Mouse (Mus musculus): ENCODE measurements at regions not wholly inside any gene's neighbourhood (a gene's known extent, or its start where the extent isn't known, plus 50 kb on each side); places are given as distances from the start of the nearest gene placed in this dataset.

DNA sequence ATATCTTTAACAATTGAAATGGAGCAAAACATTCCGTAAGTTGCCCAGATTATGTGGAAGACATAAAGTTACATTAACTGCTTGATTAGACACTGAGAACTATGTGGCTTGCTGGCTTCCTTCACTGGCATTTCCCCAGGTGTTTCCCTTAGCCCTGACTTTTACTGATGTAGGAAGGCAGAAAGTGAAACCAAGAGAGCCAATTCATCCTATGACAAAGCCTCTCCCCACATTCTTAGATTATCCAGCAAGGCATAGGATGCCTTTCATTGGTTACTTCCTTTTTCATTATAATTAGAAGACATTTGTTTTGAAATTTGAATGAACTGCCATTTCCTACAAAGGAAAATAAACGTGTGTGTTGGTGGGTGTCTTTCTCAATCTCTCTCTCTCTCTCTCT is 72.1 kb downstream of the Cdc42ep3 start:
- H3K36me3 ChIP-seq, result no peaks in the 10 kb centered on the region
- WGBS, result 78% methylated on average over 2 of the region's 2 CpGs
- H3K4me1 ChIP-seq (replicated peaks), result peaks cover 10% of the 10 kb centered on the region
- no peaks in the 10 kb centered on the region for H3K9me3 ChIP-seq
- no peaks in the 10 kb centered on the region for H3K27me3 ChIP-seq (ENCODE audit: insufficient read depth, poor library complexity, severe bottlenecking)
- no peak overlapping the region for H3K4me3 ChIP-seq
- H3K27ac ChIP-seq, result no peak overlapping the region
- DNase-seq (ENCODE audit: low spot score), result no peak

- H3K4me1 ChIP-seq (replicated peaks), result no peaks in the 10 kb centered on the region
- 86% methylated on average over 8 of the region's 8 CpGs for WGBS
- H3K27ac ChIP-seq, result no peak overlapping the region
- H3K4me3 ChIP-seq, result no peak overlapping the region
- H3K27me3 ChIP-seq (ENCODE audit: insufficient read depth, poor library complexity, severe bottlenecking), result no peaks in the 10 kb centered on the region
- no peaks in the 10 kb centered on the region for H3K36me3 ChIP-seq
- no peaks in the 10 kb centered on the region for H3K9me3 ChIP-seq
- no peak for DNase-seq (ENCODE audit: low spot score)
Measured at GRCm38 (mm10) chr17:79273551-79273950, 81.3 kb downstream of the Cdc42ep3 start.

DNA sequence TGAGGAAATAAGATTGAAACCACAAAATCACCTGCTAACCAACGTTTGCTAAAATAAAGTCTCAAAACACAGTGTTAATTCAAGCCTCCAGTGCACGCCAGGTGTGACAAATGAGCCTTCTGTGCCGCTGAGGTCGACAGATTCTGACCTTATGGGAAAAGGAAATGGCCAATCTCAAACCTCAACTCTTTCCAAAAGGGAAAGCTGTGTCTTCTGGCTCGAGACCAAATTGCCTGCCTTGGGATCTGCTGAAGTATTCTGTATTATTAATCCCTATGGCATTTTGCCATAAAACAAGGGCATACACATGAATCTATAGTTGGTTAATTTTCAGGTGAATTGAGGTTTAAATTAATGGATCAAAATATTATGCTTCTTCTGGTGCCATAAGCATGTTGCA is 95.2 kb downstream of the Cdc42ep3 start:
- WGBS, result 77% methylated on average over 5 of the region's 5 CpGs
- H3K27me3 ChIP-seq (ENCODE audit: insufficient read depth, poor library complexity, severe bottlenecking), result no peaks in the 10 kb centered on the region
- no peak overlapping the region for H3K4me3 ChIP-seq
- H3K36me3 ChIP-seq, result no peaks in the 10 kb centered on the region
- H3K9me3 ChIP-seq, result no peaks in the 10 kb centered on the region
- no peak overlapping the region for H3K27ac ChIP-seq
- no peak for DNase-seq (ENCODE audit: low spot score)
- no peaks in the 10 kb centered on the region for H3K4me1 ChIP-seq (replicated peaks)

- 84% methylated on average over 9 of the region's 9 CpGs for WGBS
- no peaks in the 10 kb centered on the region for H3K36me3 ChIP-seq
- H3K27ac ChIP-seq, result no peak overlapping the region
- H3K4me3 ChIP-seq, result no peak overlapping the region
- H3K27me3 ChIP-seq (ENCODE audit: insufficient read depth, poor library complexity, severe bottlenecking), result no peaks in the 10 kb centered on the region
- peaks cover 9% of the 10 kb centered on the region; the same call in 1 of the 2 replicates for H3K9me3 ChIP-seq
- DNase-seq (ENCODE audit: low spot score), result no peak
- H3K4me1 ChIP-seq (replicated peaks), result no peaks in the 10 kb centered on the region
Measured at GRCm38 (mm10) chr17:79246962-79247902, 107.7 kb downstream of the Cdc42ep3 start.

DNA sequence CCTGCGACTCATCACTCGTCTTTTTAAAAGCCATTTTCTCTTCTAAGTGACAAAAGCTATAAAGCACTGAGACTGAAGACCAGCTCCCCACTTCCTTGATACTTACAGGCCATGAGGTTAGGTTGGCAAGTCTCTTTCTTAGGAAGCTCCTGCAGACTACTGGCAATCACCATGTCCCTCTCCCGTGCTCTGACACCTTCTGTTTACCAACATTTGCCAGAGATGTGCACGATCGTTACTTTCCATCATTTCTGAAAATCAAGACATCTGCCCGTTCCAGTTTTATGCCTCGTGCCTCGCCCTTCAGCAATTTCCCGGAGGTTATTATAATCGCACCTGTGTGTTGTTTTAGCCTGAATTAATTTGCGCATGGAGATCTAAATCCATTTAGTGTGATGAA is 110.8 kb downstream of the Cdc42ep3 start:
- whole genome bisulfite sequencing, result 90% methylated on average over 11 of the region's 11 CpGs
- DNase-seq (ENCODE audit: low spot score), result no peak

GRCm38 (mm10) chr17:79243426-79243825 is 111.5 kb downstream of the Cdc42ep3 start:
- no peaks in the 10 kb centered on the region for H3K36me3 ChIP-seq
- 95% methylated on average over 2 of the region's 2 CpGs for WGBS
- H3K4me1 ChIP-seq (replicated peaks), result no peaks in the 10 kb centered on the region
- no peak for DNase-seq (ENCODE audit: low spot score)
- H3K27me3 ChIP-seq (ENCODE audit: insufficient read depth, poor library complexity, severe bottlenecking), result no peaks in the 10 kb centered on the region
- H3K27ac ChIP-seq, result no peak overlapping the region
- H3K4me3 ChIP-seq, result no peak overlapping the region
- peaks cover 9% of the 10 kb centered on the region; the same call in 1 of the 2 replicates for H3K9me3 ChIP-seq

More for the DNA sequence above, 110.8 kb downstream of the Cdc42ep3 start:
- Histone ChIP-seq H3K36me3 (no peaks in the 10 kb centered on the region), H3K9me3 (peaks cover 9% of the 10 kb centered on the region; the same call in 1 of the 2 replicates), H3K4me3 (no peak overlapping the region), H3K27me3 (ENCODE audit: insufficient read depth, poor library complexity, severe bottlenecking) (no peaks in the 10 kb centered on the region), H3K27ac (no peak overlapping the region), H3K4me1 (replicated peaks) (no peaks in the 10 kb centered on the region)

GRCm38 (mm10) chr17:79241489-79241888 is 113.4 kb downstream of the Cdc42ep3 start:
- no peak overlapping the region for H3K27ac ChIP-seq
- WGBS, result 86% methylated on average over 3 of the region's 3 CpGs
- DNase-seq (ENCODE audit: low spot score), result no peak
- no peaks in the 10 kb centered on the region for H3K4me1 ChIP-seq (replicated peaks)
- H3K4me3 ChIP-seq, result no peak overlapping the region
- H3K36me3 ChIP-seq, result no peaks in the 10 kb centered on the region
- H3K27me3 ChIP-seq (ENCODE audit: insufficient read depth, poor library complexity, severe bottlenecking), result no peaks in the 10 kb centered on the region
- H3K9me3 ChIP-seq, result peaks cover 9% of the 10 kb centered on the region; the same call in 1 of the 2 replicates

DNA sequence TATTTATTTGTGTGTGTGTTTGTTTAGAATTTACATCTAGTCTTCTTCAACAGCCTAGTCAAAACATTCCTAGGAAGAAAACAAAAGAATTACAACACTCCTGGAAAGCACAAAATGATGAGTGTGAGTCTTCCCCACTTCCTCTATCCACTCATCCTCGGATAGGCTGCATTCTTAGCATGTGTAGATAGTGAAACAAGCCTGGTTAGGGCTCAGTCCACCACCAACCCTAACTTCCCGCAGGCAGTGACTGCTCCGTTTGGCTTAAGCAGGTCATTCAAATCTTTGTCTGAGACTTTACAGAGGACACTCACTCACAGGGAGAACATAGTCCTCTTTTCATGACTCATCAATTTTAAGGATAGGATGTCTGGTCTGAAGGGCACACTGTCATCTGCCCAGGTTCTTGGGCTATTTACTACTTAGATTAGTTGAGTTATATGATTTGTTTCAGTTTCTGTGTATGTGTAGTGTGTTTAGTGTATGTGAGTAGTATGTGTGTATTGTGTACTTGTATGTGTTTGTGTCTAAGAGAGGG is 118.6 kb downstream of the Cdc42ep3 start:
- H3K9me3 ChIP-seq, result no peaks in the 10 kb centered on the region
- H3K4me1 ChIP-seq (replicated peaks), result no peaks in the 10 kb centered on the region
- H3K27me3 ChIP-seq (ENCODE audit: insufficient read depth, poor library complexity, severe bottlenecking), result no peaks in the 10 kb centered on the region
- 79% methylated on average over 3 of the region's 3 CpGs for WGBS
- H3K27ac ChIP-seq, result no peak overlapping the region
- no peaks in the 10 kb centered on the region for H3K36me3 ChIP-seq
- no peak overlapping the region for H3K4me3 ChIP-seq
- no peak for DNase-seq (ENCODE audit: low spot score)

GRCm38 (mm10) chr17:79230653-79231489 is 124.0 kb downstream of the Cdc42ep3 start:
- no peak overlapping the region for H3K4me3 ChIP-seq
- no peak overlapping the region for H3K27ac ChIP-seq
- H3K9me3 ChIP-seq, result no peaks in the 10 kb centered on the region
- H3K4me1 ChIP-seq (replicated peaks), result 0 out of 2 replicates have a peak, but pooled peaks cover 3% of the 10 kb centered on the region
- H3K27me3 ChIP-seq (ENCODE audit: insufficient read depth, poor library complexity, severe bottlenecking), result no peaks in the 10 kb centered on the region
- DNase-seq (ENCODE audit: low spot score), result no peak
- WGBS, result 81% methylated on average over 25 of the region's 25 CpGs
- no peaks in the 10 kb centered on the region for H3K36me3 ChIP-seq

- H3K27me3 ChIP-seq (ENCODE audit: insufficient read depth, poor library complexity, severe bottlenecking), result no peaks in the 10 kb centered on the region
- peaks cover 15% of the 10 kb centered on the region for H3K9me3 ChIP-seq
- no peak overlapping the region for H3K27ac ChIP-seq
- H3K4me3 ChIP-seq, result no peak overlapping the region
- 85% methylated on average over 1 of the region's 1 CpGs for WGBS
- no peaks in the 10 kb centered on the region for H3K4me1 ChIP-seq (replicated peaks)
- no peaks in the 10 kb centered on the region for H3K36me3 ChIP-seq
- no peak for DNase-seq (ENCODE audit: low spot score)
Measured at GRCm38 (mm10) chr17:79206563-79206962, 148.3 kb downstream of the Cdc42ep3 start.

GRCm38 (mm10) chr17:79206111-79206510 is 148.8 kb downstream of the Cdc42ep3 start:
- Histone ChIP-seq H3K4me1 (replicated peaks) (no peaks in the 10 kb centered on the region), H3K27ac (no peak overlapping the region), H3K36me3 (no peaks in the 10 kb centered on the region), H3K27me3 (ENCODE audit: insufficient read depth, poor library complexity, severe bottlenecking) (no peaks in the 10 kb centered on the region), H3K9me3 (peaks cover 15% of the 10 kb centered on the region), H3K4me3 (no peak overlapping the region)
- no peak for DNase-seq (ENCODE audit: low spot score)
- WGBS, result 85% methylated on average over 4 of the region's 4 CpGs

DNA sequence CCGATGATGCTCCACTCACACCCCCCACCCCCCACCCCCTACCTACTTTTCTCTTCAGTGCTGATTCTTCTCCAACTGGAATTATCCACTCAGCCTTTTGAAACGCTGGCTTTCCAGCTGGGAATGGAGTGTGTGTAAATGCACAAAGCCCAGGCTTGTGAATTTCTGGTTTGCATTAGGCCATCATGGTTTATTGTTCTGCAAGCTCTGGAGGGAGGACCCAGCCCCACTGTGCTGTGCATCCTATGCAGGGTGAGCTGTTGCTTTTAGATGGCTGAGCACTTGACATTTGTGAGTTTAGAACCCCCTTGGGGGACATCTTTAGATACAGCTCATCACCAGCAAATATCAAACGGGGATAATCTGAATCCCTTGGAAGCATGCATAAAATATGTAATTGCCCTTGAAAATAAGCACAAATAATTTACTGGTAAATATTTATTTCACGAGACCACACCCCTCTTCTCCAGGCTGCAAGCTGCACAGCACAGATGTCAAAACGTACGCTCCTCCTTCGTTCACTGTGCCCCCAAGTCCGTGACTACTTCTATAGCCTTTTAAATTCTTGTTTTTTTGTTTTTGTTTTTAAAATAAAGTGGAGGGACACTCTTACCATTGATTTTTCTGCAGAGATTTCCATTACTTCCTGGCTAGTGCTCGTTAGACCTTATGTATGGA is 148.2 kb downstream of the Qpct start:
- Histone ChIP-seq H3K9me3 (peaks cover 13% of the 10 kb centered on the region; the same call in 1 of the 2 replicates), H3K4me3 (no peak overlapping the region), H3K27me3 (ENCODE audit: insufficient read depth, poor library complexity, severe bottlenecking) (no peaks in the 10 kb centered on the region), H3K27ac (no peak overlapping the region), H3K4me1 (replicated peaks) (peaks cover 6% of the 10 kb centered on the region; the same call in 1 of the 2 replicates), H3K36me3 (no peaks in the 10 kb centered on the region)
- DNase-seq (ENCODE audit: low spot score), result no peak
- whole genome bisulfite sequencing, result 62% methylated on average over 9 of the region's 9 CpGs
